ENCODE assay signal across 14 mouse cellular contexts in the genomic region with DNA sequence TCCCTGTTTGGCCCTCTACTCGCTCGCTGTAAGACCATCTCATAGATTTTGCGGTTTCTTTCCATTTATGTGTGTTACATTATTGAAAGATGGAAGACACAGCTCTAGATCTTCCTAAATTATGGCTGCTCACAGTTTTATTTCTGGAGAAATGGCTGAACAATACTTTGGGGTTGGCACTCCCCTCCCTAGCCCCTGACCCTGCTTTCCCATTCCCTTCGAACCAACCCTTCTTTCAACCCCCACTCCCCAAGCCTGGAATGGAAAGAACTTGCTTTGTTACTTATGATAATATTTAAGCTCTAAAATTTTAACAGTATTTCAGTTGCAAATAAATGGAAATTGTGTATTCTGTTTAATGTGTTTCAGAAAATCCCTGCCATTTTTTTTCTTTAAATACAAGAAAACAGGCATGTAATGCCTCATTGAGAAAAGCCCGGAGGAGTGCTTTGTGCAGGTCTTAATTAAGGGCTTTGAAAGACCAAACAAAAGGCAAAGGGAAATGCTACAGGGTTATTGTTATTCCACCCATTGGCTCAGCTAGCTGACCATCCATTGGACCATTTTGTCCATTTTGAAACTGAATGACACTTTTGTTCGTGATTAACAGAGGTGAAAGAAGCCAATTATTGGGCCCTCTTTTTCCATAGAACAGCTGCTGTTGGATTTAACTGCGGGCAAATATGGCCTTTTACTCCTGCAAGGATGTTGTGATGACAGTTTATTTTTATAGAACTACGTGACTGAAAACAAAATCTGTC. TPM values are rescaled to one million over a fixed set of nuclear protein-coding genes. Genes with fewer than 3 reads are reported as not detected.
DNase-seq lines count a peak whose midpoint lies in the region; ATAC-seq and TF ChIP-seq lines count a peak whose summit lies in the region.
"Had no signal": no experiment of that assay in that cellular context is flagged by ENCODE, and none has a peak within 500 bp of the region (broad histone marks: within the 10 kb centered on the region; RNA-seq: fewer than 3 reads in every experiment).

No protein-coding gene starts in this region.

- WGBS in forebrain, embryonic 14.5 days: 9% methylated on average over 8 of the region's 8 CpGs
- WGBS in midbrain, embryonic 12.5 days: 19% methylated on average over 8 of the region's 8 CpGs

- H3K9me3 ChIP-seq in ES-Bruce4 (replicated peaks; ENCODE audit: control insufficient read depth, insufficient read depth, low read length, poor library complexity, severe bottlenecking): no peaks in the 10 kb centered on the region
- no peaks in the 10 kb centered on the region; the same call in 1 of the 2 replicates for H3K9me3 ChIP-seq in forebrain, embryonic 14.5 days (replicated peaks; ENCODE audit: control insufficient read depth, low read length)
- no peaks in the 10 kb centered on the region for H3K9me3 ChIP-seq in midbrain, embryonic 12.5 days
- H3K9me3 ChIP-seq: G1E had no signal

- TF ChIP-seq POLR2A in ES-Bruce4 (IDR thresholded peaks at IDR 0.05; ENCODE audit: insufficient read depth, low read length): no peak

- no peak overlapping the region for H3K4me3 ChIP-seq in ES-Bruce4 (ENCODE audit: low read depth, low read length)
- H3K4me3 ChIP-seq in forebrain, embryonic 14.5 days (ENCODE audit: low read depth, low read length): no peak overlapping the region
- no peak overlapping the region for H3K4me3 ChIP-seq in midbrain, embryonic 12.5 days

- peak; percentile 77 for DNase-seq in R1 (ENCODE audit: low read depth, low spot score)
- DNase-seq in forebrain, embryonic 14.5 days (ENCODE audit: low spot score): peak; percentile 89
- no peak for DNase-seq in natural killer cell, adult 2 months (ENCODE audit: low spot score in 2 of 2)
- DNase-seq in thymus, adult 18-20 months: no peak
- no peak for DNase-seq in urinary bladder, postnatal 36 days (ENCODE audit: low spot score in 2 of 2)
- no peak for DNase-seq in cerebellum, postnatal 14 days
- DNase-seq: adrenal gland, postnatal 14 days; cerebellum, postnatal 10 days; kidney, adult 8-10 months; lung, postnatal 14 days; thymus, postnatal 36 days had no signal

- no peaks in the 10 kb centered on the region for H3K36me3 ChIP-seq in ES-Bruce4 (ENCODE audit: control insufficient read depth, insufficient read depth, low read length, poor library complexity, severe bottlenecking)
- no peaks in the 10 kb centered on the region for H3K36me3 ChIP-seq in forebrain, embryonic 14.5 days (ENCODE audit: control insufficient read depth, insufficient read depth, low read length)
- H3K36me3 ChIP-seq in midbrain, embryonic 12.5 days: no peaks in the 10 kb centered on the region
- H3K36me3 ChIP-seq: G1E had no signal

- no peak overlapping the region for H3K4me2 ChIP-seq in forebrain, embryonic 14.5 days (ENCODE audit: low read length)
- peak overlapping the region; percentile 19 for H3K4me2 ChIP-seq in midbrain, embryonic 12.5 days (replicated peaks)

- 0 out of 2 replicates have a peak, but pooled peaks have one; percentile 22 for TF ChIP-seq EP300 in ES-Bruce4 (IDR thresholded peaks at IDR 0.05; ENCODE audit: insufficient read depth, low read depth, low read length)

- no peaks in the 10 kb centered on the region for H3K27me3 ChIP-seq in ES-Bruce4 (ENCODE audit: control insufficient read depth, insufficient read depth, low read length, poor library complexity, severe bottlenecking)
- H3K27me3 ChIP-seq in forebrain, embryonic 14.5 days (replicated peaks; ENCODE audit: control insufficient read depth, insufficient read depth, low read length): peaks cover 32% of the 10 kb centered on the region
- peaks cover 3% of the 10 kb centered on the region; the same call in 1 of the 2 replicates for H3K27me3 ChIP-seq in midbrain, embryonic 12.5 days

- no peak for TF ChIP-seq CTCF in ES-Bruce4 (IDR thresholded peaks at IDR 0.05; ENCODE audit: low read depth, low read length)

- no peak overlapping the region for H3K9ac ChIP-seq in ES-Bruce4 (ENCODE audit: low read depth, poor library complexity, severe bottlenecking)
- no peak overlapping the region for H3K9ac ChIP-seq in forebrain, embryonic 14.5 days (ENCODE audit: low read length)
- H3K9ac ChIP-seq in midbrain, embryonic 12.5 days (replicated peaks): no peak overlapping the region

- peaks cover 7% of the 10 kb centered on the region for H3K4me1 ChIP-seq in ES-Bruce4 (ENCODE audit: control insufficient read depth, insufficient read depth, low read length)
- H3K4me1 ChIP-seq in forebrain, embryonic 14.5 days (ENCODE audit: control insufficient read depth, insufficient read depth, low read length): peaks cover 17% of the 10 kb centered on the region
- peaks cover 34% of the 10 kb centered on the region for H3K4me1 ChIP-seq in midbrain, embryonic 12.5 days

- peak; percentile 89 for ATAC-seq in forebrain, embryonic 14.5 days
- peak; percentile 92 for ATAC-seq in midbrain, embryonic 12.5 days (ENCODE audit: low FRiP score, low read depth)

- no peak overlapping the region for H3K27ac ChIP-seq in ES-Bruce4 (ENCODE audit: insufficient read depth, low read length)
- no peak overlapping the region for H3K27ac ChIP-seq in forebrain, embryonic 14.5 days (ENCODE audit: low read depth, low read length)
- H3K27ac ChIP-seq in midbrain, embryonic 12.5 days (replicated peaks): peak overlapping the region; percentile 69

RNA-seq across cellular contexts. Expression of a gene that starts 25.5 kb away (rescaled TPM):
- 56.5 and 64.2 TPM in 2 replicates for polyA plus RNA-seq in ES-Bruce4 (2011; ENCODE audit: insufficient read depth, insufficient read length, low read depth, missing spikeins)
- polyA plus RNA-seq in forebrain, embryonic 14.5 days (2014; fragmentation: Nextera tagmentation; extraction: Ambion mirVana): 4.5 and 4.7 TPM in 2 replicates
- 15.0 and 16.8 TPM in 2 replicates for polyA plus RNA-seq in midbrain, embryonic 12.5 days (2016; fragmentation: Nextera tagmentation; extraction: Ambion mirVana)

RNA-seq across cellular contexts. Expression of a gene that starts 52.3 kb away (rescaled TPM):
- polyA plus RNA-seq in ES-Bruce4 (2011; ENCODE audit: insufficient read depth, insufficient read length, low read depth, missing spikeins): 131 and 139 TPM in 2 replicates
- polyA plus RNA-seq in forebrain, embryonic 14.5 days (2014; fragmentation: Nextera tagmentation; extraction: Ambion mirVana): 177 and 207 TPM in 2 replicates
- polyA plus RNA-seq in midbrain, embryonic 12.5 days (2016; fragmentation: Nextera tagmentation; extraction: Ambion mirVana): 159 and 172 TPM in 2 replicates

Comparison
In these comparisons a context has a peak if more than half of its experiments do, and no peak if none do; other contexts are left out.
1. DNase-seq: peak in R1 (single experiment) and forebrain, embryonic 14.5 days (single experiment); none in natural killer cell, adult 2 months (0 of 2), thymus, adult 18-20 months (0 of 2), urinary bladder, postnatal 36 days (0 of 2) and cerebellum, postnatal 14 days (0 of 2).